10 mouse cellular contexts compared by ENCODE assay signal in genomic region chr12:108811133-108811532, GRCm38 (mm10). TPM values are rescaled to one million over a fixed set of nuclear protein-coding genes. Genes with fewer than 3 reads are reported as not detected.
DNase-seq lines count a peak whose midpoint lies in the region; ATAC-seq and TF ChIP-seq lines count a peak whose summit lies in the region.
"Had no signal": no experiment of that assay in that cellular context is flagged by ENCODE, and none has a peak within 500 bp of the region (broad histone marks: within the 10 kb centered on the region; RNA-seq: fewer than 3 reads in every experiment).

No protein-coding gene starts in this region.

- no peak overlapping the region for H3K4me3 ChIP-seq in lung, embryonic 14.5 days (ENCODE audit: low read depth, low read length)
- no peak overlapping the region for H3K4me3 ChIP-seq in forebrain, embryonic 10.5 days
- H3K4me3 ChIP-seq: embryonic facial prominence, embryonic 13.5 days had no signal

- no peak overlapping the region for H3K9ac ChIP-seq in lung, embryonic 14.5 days
- H3K9ac ChIP-seq: embryonic facial prominence, embryonic 13.5 days had no signal

- no peaks in the 10 kb centered on the region for H3K9me3 ChIP-seq in lung, embryonic 14.5 days (ENCODE audit: low read depth, low read length)
- H3K9me3 ChIP-seq in forebrain, embryonic 10.5 days: no peaks in the 10 kb centered on the region
- H3K9me3 ChIP-seq: embryonic facial prominence, embryonic 13.5 days had no signal

- peak; percentile 45 for DNase-seq in adrenal gland, adult 2 months
- DNase-seq in adrenal gland, adult 18-20 months (ENCODE audit: low spot score in 2 of 2): no peak
- DNase-seq in layer of hippocampus, adult 11-12 months (ENCODE audit: low spot score): peak; percentile 44
- DNase-seq in layer of hippocampus, adult 8-10 months (ENCODE audit: low spot score in 2 of 2): no peak
- peak; percentile 66 for DNase-seq in lung, embryonic 14.5 days
- no peak for DNase-seq in frontal cortex, postnatal 36 days (ENCODE audit: low spot score in 2 of 2)
- no peak for DNase-seq in forebrain, embryonic 10.5 days (ENCODE audit: extremely low spot score, low spot score)

- ATAC-seq in common myeloid progenitor, adult 5-6 weeks (replicated peaks; ENCODE audit: low read depth, poor library complexity, severe bottlenecking): peak; percentile 74
- ATAC-seq in lung, embryonic 14.5 days (ENCODE audit: insufficient read depth): no peak

- H3K27me3 ChIP-seq in lung, embryonic 14.5 days (ENCODE audit: insufficient read depth, low read length): no peaks in the 10 kb centered on the region
- H3K27me3 ChIP-seq in forebrain, embryonic 10.5 days (ENCODE audit: poor library complexity, severe bottlenecking): no peaks in the 10 kb centered on the region
- H3K27me3 ChIP-seq: embryonic facial prominence, embryonic 13.5 days had no signal

- peaks cover 59% of the 10 kb centered on the region for H3K36me3 ChIP-seq in lung, embryonic 14.5 days (ENCODE audit: insufficient read depth)
- peaks cover 79% of the 10 kb centered on the region for H3K36me3 ChIP-seq in forebrain, embryonic 10.5 days (replicated peaks)

- H3K4me1 ChIP-seq in lung, embryonic 14.5 days (ENCODE audit: insufficient read depth): no peaks in the 10 kb centered on the region
- H3K4me1 ChIP-seq in forebrain, embryonic 10.5 days: no peaks in the 10 kb centered on the region

- H3K27ac ChIP-seq in lung, embryonic 14.5 days (ENCODE audit: low read depth): no peak overlapping the region
- no peak overlapping the region for H3K27ac ChIP-seq in forebrain, embryonic 10.5 days
- H3K27ac ChIP-seq: embryonic facial prominence, embryonic 13.5 days; macrophage had no signal

- TF ChIP-seq CTCF in lung, embryonic 14.5 days (IDR thresholded peaks at IDR 0.05; ENCODE audit: low read depth): peak; percentile 61

- H3K4me2 ChIP-seq in lung, embryonic 14.5 days: no peak overlapping the region
- H3K4me2 ChIP-seq: embryonic facial prominence, embryonic 13.5 days had no signal

- WGBS in lung, embryonic 14.5 days: 45% methylated on average over 2 of the region's 2 CpGs
- whole genome bisulfite sequencing in forebrain, embryonic 10.5 days: 71% methylated on average over 2 of the region's 2 CpGs

RNA-seq across cellular contexts. Expression of gene Yy1, which starts 18.4 kb away (rescaled TPM):
- total RNA-seq in adrenal gland, adult 2 months (2021): 100 to 1,000 TPM in 1 of 2 experiments, 10 to 100 TPM in 1; 56.2 to 102 TPM
- 22.5 and 27.8 TPM in 2 replicates for polyA plus RNA-seq in adrenal gland, adult 2 months (2012; rRNA removed)
- total RNA-seq in adrenal gland, adult 18-20 months (2021): 10 to 100 TPM; 55.5 to 79.9 TPM
- 10 to 100 TPM; 43.9 to 50.6 (median 48.8) TPM for total RNA-seq in layer of hippocampus, adult 8-10 months (2022)
- 65.9 and 74.4 TPM in 2 replicates for total RNA-seq in common myeloid progenitor, adult 5-6 weeks (2017)
- 24.3 and 26.3 TPM in 2 replicates for polyA plus RNA-seq in lung, embryonic 14.5 days (2014; fragmentation: Nextera tagmentation; extraction: Ambion mirVana)
- polyA plus RNA-seq in forebrain, embryonic 10.5 days (2016; fragmentation: Nextera tagmentation; extraction: Ambion mirVana): 15.1 and 15.4 TPM in 2 replicates

RNA-seq across cellular contexts. Expression of gene Slc25a29, which starts 24.6 kb away (rescaled TPM):
- total RNA-seq in adrenal gland, adult 2 months (2021): 10 to 100 TPM; 14.0 to 17.7 TPM
- 93.3 and 111 TPM in 2 replicates for polyA plus RNA-seq in adrenal gland, adult 2 months (2012; rRNA removed)
- total RNA-seq in adrenal gland, adult 18-20 months (2021): 10 to 100 TPM; 17.5 to 30.1 TPM
- total RNA-seq in layer of hippocampus, adult 8-10 months (2022): 10 to 100 TPM; 18.4 to 28.4 (median 21.8) TPM
- total RNA-seq in common myeloid progenitor, adult 5-6 weeks (2017): 0.78 TPM in 1 of 2 replicates, not detected in the other
- 8.7 and 9.0 TPM in 2 replicates for polyA plus RNA-seq in lung, embryonic 14.5 days (2014; fragmentation: Nextera tagmentation; extraction: Ambion mirVana)
- 11.7 and 12.1 TPM in 2 replicates for polyA plus RNA-seq in forebrain, embryonic 10.5 days (2016; fragmentation: Nextera tagmentation; extraction: Ambion mirVana)

RNA-seq across cellular contexts. Expression of gene Slc25a47, which starts 24.7 kb away (rescaled TPM):
- total RNA-seq in adrenal gland, adult 2 months (2021): 10 to 100 TPM in 1 of 2 experiments, 1 to 10 TPM in 1; 8.4 to 12.2 TPM
- polyA plus RNA-seq in adrenal gland, adult 2 months (2012; rRNA removed): 16.6 TPM in 2 replicates
- 10 to 100 TPM; 12.6 to 14.6 TPM for total RNA-seq in adrenal gland, adult 18-20 months (2021)
- 10 to 100 TPM in 1 of 4 experiments, 1 to 10 TPM in 3; 8.1 to 10.8 (median 9.0) TPM for total RNA-seq in layer of hippocampus, adult 8-10 months (2022)
- 8.3 and 10.4 TPM in 2 replicates for total RNA-seq in common myeloid progenitor, adult 5-6 weeks (2017)
- 11.9 and 12.6 TPM in 2 replicates for polyA plus RNA-seq in lung, embryonic 14.5 days (2014; fragmentation: Nextera tagmentation; extraction: Ambion mirVana)
- polyA plus RNA-seq in forebrain, embryonic 10.5 days (2016; fragmentation: Nextera tagmentation; extraction: Ambion mirVana): 9.8 and 11.9 TPM in 2 replicates

Comparison
In these comparisons a context has a peak if more than half of its experiments do, and no peak if none do; other contexts are left out.
1. DNase-seq: peak in adrenal gland, adult 2 months (single experiment), layer of hippocampus, adult 11-12 months (single experiment) and lung, embryonic 14.5 days (single experiment); none in adrenal gland, adult 18-20 months (0 of 2), layer of hippocampus, adult 8-10 months (0 of 2), frontal cortex, postnatal 36 days (0 of 2) and forebrain, embryonic 10.5 days (single experiment).